Mouse (Mus musculus) ES-Bruce4 (cell line): ENCODE measurements around the gene Enpp6.

Experiments
- CTCF ChIP-seq: IDR thresholded peaks from one replicate; pipeline ENCODE4 v1.8.1; 2011; ENCODE audit warnings: low read depth, low read length
- EP300 ChIP-seq: IDR thresholded peaks from 2 replicates; pipeline ENCODE4 v1.6.1; 2011; ENCODE audit warnings: low read depth, low read length; ENCODE audit not compliant: insufficient read depth
- POLR2A ChIP-seq: IDR thresholded peaks from one replicate; pipeline ENCODE4 v1.8.1; 2011; ENCODE audit warnings: low read length; ENCODE audit not compliant: insufficient read depth

DNA sequence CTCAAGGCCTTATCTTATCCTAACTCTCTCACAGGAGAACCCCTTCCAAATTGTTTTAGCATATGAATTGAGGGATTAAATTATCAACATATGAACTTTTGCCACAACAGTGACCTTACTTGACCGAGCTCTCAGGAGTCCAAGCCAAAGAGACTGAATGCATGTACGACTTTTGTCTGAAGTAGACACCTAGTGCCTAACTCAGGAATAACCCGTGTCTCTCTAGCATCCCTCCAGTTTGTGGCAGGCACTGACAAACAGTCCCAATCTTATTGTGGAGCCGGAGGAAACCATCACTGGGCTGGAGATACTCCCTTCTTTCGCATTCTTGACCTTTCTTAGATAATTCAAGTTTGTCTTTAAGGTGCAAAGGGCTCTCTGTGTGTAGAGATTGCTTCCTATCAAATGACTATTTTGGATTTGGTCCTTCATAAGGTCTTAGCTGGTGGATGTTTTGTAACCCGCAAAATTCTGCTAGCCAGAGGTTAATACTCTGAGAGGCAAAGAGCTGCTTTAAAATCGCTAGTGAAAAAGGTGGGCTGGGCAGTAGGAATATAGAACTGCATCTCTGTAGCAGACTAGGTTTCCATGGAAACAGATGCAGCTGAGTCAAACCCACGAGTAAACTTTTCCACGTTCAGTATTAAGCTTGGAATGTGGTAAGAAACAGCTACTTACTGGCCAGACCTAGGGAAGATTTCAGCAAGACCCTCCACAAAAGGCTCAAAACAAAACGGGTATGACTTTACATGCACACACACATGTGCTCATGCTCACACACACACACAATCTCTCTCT is 23.9 kb upstream of the Enpp6 start:
- TF ChIP-seq CTCF (no peak), POLR2A (no peak), EP300 (no peak)
